Mouse (Mus musculus) embryonic facial prominence, embryonic 10.5 days (tissue): ENCODE data around the gene Gsg1l. TPM values are rescaled to one million over a fixed set of nuclear protein-coding genes. Genes with fewer than 3 reads are reported as not detected.

Source experiments
- DNase-seq: peaks from one replicate; pipeline ENCODE4 v3.0.0-alpha.2; 2017; ENCODE audit warnings: low spot score
- H3K27ac ChIP-seq: fragments of 300-500 bp; sonication (generic); replicated peaks from 2 replicates; pipeline ENCODE4 v1.5.1; 2016; ENCODE audit warnings: mild to moderate bottlenecking
- H3K27me3 ChIP-seq: fragments of 300-500 bp; sonication (generic); replicated peaks from 2 replicates; pipeline ENCODE4 v1.6.1; 2016; ENCODE audit warnings: low read depth, mild to moderate bottlenecking; ENCODE audit not compliant: poor library complexity, severe bottlenecking
- H3K36me3 ChIP-seq: fragments of 300-500 bp; sonication (generic); replicated peaks from 2 replicates; pipeline ENCODE4 v1.6.1; 2016; ENCODE audit warnings: mild to moderate bottlenecking, moderate library complexity
- H3K4me1 ChIP-seq: fragments of 300-500 bp; sonication (generic); 2 replicates; pipeline ENCODE4 v1.6.1; 2016
- H3K4me3 ChIP-seq: fragments of 300-500 bp; sonication (generic); 2 replicates; pipeline ENCODE4 v1.5.1; 2016; ENCODE audit warnings: mild to moderate bottlenecking, moderate library complexity
- H3K9me3 ChIP-seq: fragments of 300-500 bp; sonication (generic); 2 replicates; pipeline ENCODE4 v1.6.1; 2016; ENCODE audit warnings: mild to moderate bottlenecking
- WGBS: fragments of 180-500 bp; shearing (Covaris S2); methylation state at CpG from one replicate; pipeline ENCODE4 v1.1.7; 2016; 5-methylcytosine and 5-hydroxymethylcytosine counted together
- polyA plus RNA-seq: library from polyadenylated mRNA; unstranded; fragments of >200 nt; fragmentation: Nextera tagmentation; extraction: Ambion mirVana; gene quantifications from 2 replicates; pipeline ENCODE4 v1.2.1, GENCODE M21; 2016

The Gsg1l gene
- polyA plus RNA-seq, 1 experiment from 2014 or later = 0.65 TPM

GRCm38 (mm10) chr7:126008789-126009148, 73.4 kb downstream of the Gsg1l start:
- no peaks in the 10 kb centered on the region for H3K36me3 ChIP-seq
- peaks cover 53% of the 10 kb centered on the region for H3K4me1 ChIP-seq
- peak overlapping the region; percentile 40 for H3K27ac ChIP-seq
- H3K9me3 ChIP-seq = no peaks in the 10 kb centered on the region
- no peak overlapping the region for H3K4me3 ChIP-seq
- peak; percentile 32 for DNase-seq
- WGBS = 75% methylated on average over 7 of the region's 7 CpGs
- 0 out of 2 replicates have a peak, but pooled peaks cover 8% of the 10 kb centered on the region for H3K27me3 ChIP-seq

- H3K9me3 ChIP-seq = no peaks in the 10 kb centered on the region
- no peak overlapping the region for H3K4me3 ChIP-seq
- DNase-seq = no peak
- H3K4me1 ChIP-seq = peaks cover 52% of the 10 kb centered on the region
- H3K36me3 ChIP-seq = no peaks in the 10 kb centered on the region
- H3K27ac ChIP-seq = peak overlapping the region; percentile 40
- H3K27me3 ChIP-seq = 0 out of 2 replicates have a peak, but pooled peaks cover 8% of the 10 kb centered on the region
- 75% methylated on average over 4 of the region's 4 CpGs for WGBS
These were observed 73.9 kb downstream of the Gsg1l start for GRCm38 (mm10) chr7:126008139-126008788.

- WGBS = 72% methylated on average over 10 of the region's 10 CpGs
- Histone ChIP-seq H3K27ac (no peak overlapping the region), H3K4me1 (peaks cover 52% of the 10 kb centered on the region)
These were observed 74.9 kb downstream of the Gsg1l start for GRCm38 (mm10) chr7:126007132-126007910.

GRCm38 (mm10) chr7:126005274-126005673, 76.9 kb downstream of the Gsg1l start:
- Histone ChIP-seq H3K27me3 (0 out of 2 replicates have a peak, but pooled peaks cover 8% of the 10 kb centered on the region), H3K36me3 (no peaks in the 10 kb centered on the region), H3K4me3 (no peak overlapping the region), H3K4me1 (peaks cover 50% of the 10 kb centered on the region), H3K27ac (peak overlapping the region; percentile 24), H3K9me3 (no peaks in the 10 kb centered on the region)
- DNase-seq = no peak
- 52% methylated on average over 5 of the region's 5 CpGs for WGBS

More at GRCm38 (mm10) chr7:126007132-126007910, 74.9 kb downstream of the Gsg1l start:
- DNase-seq = no peak
- Histone ChIP-seq H3K27me3 (0 out of 2 replicates have a peak, but pooled peaks cover 8% of the 10 kb centered on the region), H3K36me3 (no peaks in the 10 kb centered on the region), H3K4me3 (no peak overlapping the region), H3K9me3 (no peaks in the 10 kb centered on the region)

GRCm38 (mm10) chr7:126001683-126002082, 80.5 kb downstream of the Gsg1l start:
- Histone ChIP-seq H3K9me3 (no peaks in the 10 kb centered on the region), H3K4me3 (no peak overlapping the region), H3K27ac (no peak overlapping the region), H3K27me3 (no peaks in the 10 kb centered on the region), H3K36me3 (no peaks in the 10 kb centered on the region), H3K4me1 (peaks cover 27% of the 10 kb centered on the region)
- 58% methylated on average over 5 of the region's 5 CpGs for WGBS
- no peak for DNase-seq

- no peak overlapping the region for H3K27ac ChIP-seq
- WGBS = 96% methylated on average over 3 of the region's 3 CpGs
- no peak for DNase-seq
- no peak overlapping the region for H3K4me3 ChIP-seq
- no peaks in the 10 kb centered on the region for H3K9me3 ChIP-seq
- no peaks in the 10 kb centered on the region for H3K36me3 ChIP-seq
- H3K4me1 ChIP-seq = peaks cover 24% of the 10 kb centered on the region
- no peaks in the 10 kb centered on the region for H3K27me3 ChIP-seq
These were observed 82.3 kb downstream of the Gsg1l start for GRCm38 (mm10) chr7:125999921-126000320.

GRCm38 (mm10) chr7:125996151-125996550, 86.1 kb downstream of the Gsg1l start:
- no peak for DNase-seq
- H3K4me3 ChIP-seq = no peak overlapping the region
- H3K27me3 ChIP-seq = no peaks in the 10 kb centered on the region
- H3K36me3 ChIP-seq = no peaks in the 10 kb centered on the region
- H3K4me1 ChIP-seq = peaks cover 15% of the 10 kb centered on the region
- no peaks in the 10 kb centered on the region for H3K9me3 ChIP-seq
- no peak overlapping the region for H3K27ac ChIP-seq
- WGBS = 100% methylated on average over 1 of the region's 1 CpGs

GRCm38 (mm10) chr7:125992356-125992891, 89.8 kb downstream of the Gsg1l start:
- Histone ChIP-seq H3K4me3 (no peak overlapping the region), H3K27ac (no peak overlapping the region), H3K27me3 (no peaks in the 10 kb centered on the region), H3K4me1 (peaks cover 30% of the 10 kb centered on the region), H3K36me3 (no peaks in the 10 kb centered on the region), H3K9me3 (no peaks in the 10 kb centered on the region)
- no peak for DNase-seq
- WGBS = 71% methylated on average over 6 of the region's 6 CpGs

GRCm38 (mm10) chr7:125991846-125992245, 90.4 kb downstream of the Gsg1l start:
- Histone ChIP-seq H3K27me3 (no peaks in the 10 kb centered on the region), H3K36me3 (no peaks in the 10 kb centered on the region), H3K27ac (peak overlapping the region; percentile 21; the same call in 1 of the 2 replicates), H3K4me1 (peaks cover 30% of the 10 kb centered on the region), H3K9me3 (no peaks in the 10 kb centered on the region), H3K4me3 (no peak overlapping the region)
- WGBS = 76% methylated on average over 2 of the region's 2 CpGs
- DNase-seq = no peak

GRCm38 (mm10) chr7:125989969-125990368, 92.2 kb downstream of the Gsg1l start:
- no peak overlapping the region for H3K4me3 ChIP-seq
- peaks cover 30% of the 10 kb centered on the region for H3K4me1 ChIP-seq
- WGBS = 78% methylated on average over 7 of the region's 7 CpGs
- H3K36me3 ChIP-seq = no peaks in the 10 kb centered on the region
- no peak overlapping the region for H3K27ac ChIP-seq
- H3K27me3 ChIP-seq = no peaks in the 10 kb centered on the region
- no peak for DNase-seq
- no peaks in the 10 kb centered on the region for H3K9me3 ChIP-seq

GRCm38 (mm10) chr7:125989489-125989888, 92.7 kb downstream of the Gsg1l start:
- Histone ChIP-seq H3K27ac (no peak overlapping the region; the same call in 1 of the 2 replicates), H3K4me3 (no peak overlapping the region), H3K36me3 (no peaks in the 10 kb centered on the region), H3K9me3 (no peaks in the 10 kb centered on the region), H3K27me3 (no peaks in the 10 kb centered on the region), H3K4me1 (peaks cover 31% of the 10 kb centered on the region)
- DNase-seq = peak; percentile 35
- 11% methylated on average over 4 of the region's 4 CpGs for WGBS

- H3K36me3 ChIP-seq = no peaks in the 10 kb centered on the region
- no peak for DNase-seq
- H3K9me3 ChIP-seq = no peaks in the 10 kb centered on the region
- 88% methylated on average over 3 of the region's 3 CpGs for WGBS
- H3K4me1 ChIP-seq = peaks cover 42% of the 10 kb centered on the region
- no peaks in the 10 kb centered on the region for H3K27me3 ChIP-seq
- H3K27ac ChIP-seq = no peak overlapping the region
- no peak overlapping the region for H3K4me3 ChIP-seq
These were observed 93.9 kb downstream of the Gsg1l start for GRCm38 (mm10) chr7:125988326-125988725.
